ENCODE assay signal across 14 mouse cellular contexts in the genomic region with DNA sequence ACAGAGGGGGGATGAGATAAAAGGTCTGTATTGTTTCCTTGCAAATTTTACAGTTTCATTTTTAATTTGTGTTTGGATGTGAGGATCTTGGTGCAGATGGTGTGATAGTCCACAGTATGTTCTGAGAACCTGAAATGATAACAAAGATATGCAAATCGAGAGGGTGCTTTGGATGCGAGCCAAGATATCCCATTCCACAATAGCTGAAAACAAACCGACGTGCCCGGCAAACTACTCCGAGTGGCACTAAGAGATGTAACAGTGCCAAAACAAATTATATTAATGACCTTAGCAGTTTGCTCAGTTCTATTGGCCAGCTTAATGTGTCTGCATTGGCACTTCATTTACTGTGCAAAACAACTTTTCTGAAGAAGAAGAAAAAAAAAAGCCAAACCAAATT.
DNase-seq lines count a peak whose midpoint lies in the region; ATAC-seq lines count a peak whose summit lies in the region.
"Had no signal": no experiment of that assay in that cellular context is flagged by ENCODE, and none has a peak within 500 bp of the region (broad histone marks: within the 10 kb centered on the region; RNA-seq: fewer than 3 reads in every experiment).

No protein-coding gene starts in this region.

- ATAC-seq in hindbrain, embryonic 14.5 days (ENCODE audit: low FRiP score): 0 out of 2 replicates have a peak, but pooled peaks have one; percentile 64
- no peak for ATAC-seq in hindbrain, embryonic 13.5 days (ENCODE audit: low FRiP score)
- ATAC-seq in midbrain, embryonic 11.5 days (ENCODE audit: low FRiP score): no peak
- peak; percentile 87 for ATAC-seq in forebrain, embryonic 16.5 days
- ATAC-seq: liver, embryonic 12.5 days had no signal

- H3K4me3 ChIP-seq in hindbrain, embryonic 14.5 days (replicated peaks; ENCODE audit: low read length): no peak overlapping the region
- H3K4me3 ChIP-seq in hindbrain, embryonic 13.5 days: no peak overlapping the region
- no peak overlapping the region for H3K4me3 ChIP-seq in midbrain, embryonic 11.5 days (ENCODE audit: low read depth, low read length)
- no peak overlapping the region for H3K4me3 ChIP-seq in midbrain, embryonic 10.5 days
- no peak overlapping the region for H3K4me3 ChIP-seq in forebrain, embryonic 16.5 days (replicated peaks; ENCODE audit: low read length)
- H3K4me3 ChIP-seq: embryonic facial prominence, embryonic 15.5 days; gastrocnemius, adult 2 months; liver, embryonic 12.5 days had no signal

- H3K27ac ChIP-seq in hindbrain, embryonic 14.5 days: no peak overlapping the region
- no peak overlapping the region for H3K27ac ChIP-seq in hindbrain, embryonic 13.5 days
- H3K27ac ChIP-seq in midbrain, embryonic 11.5 days (ENCODE audit: low read depth, low read length): no peak overlapping the region
- no peak overlapping the region for H3K27ac ChIP-seq in midbrain, embryonic 10.5 days (replicated peaks)
- H3K27ac ChIP-seq in forebrain, embryonic 16.5 days (ENCODE audit: low read length): no peak overlapping the region
- H3K27ac ChIP-seq: embryonic facial prominence, embryonic 15.5 days; gastrocnemius, adult 2 months; kidney, postnatal 0 days; liver, embryonic 12.5 days had no signal

- H3K4me2 ChIP-seq in hindbrain, embryonic 14.5 days (replicated peaks): no peak overlapping the region
- no peak overlapping the region for H3K4me2 ChIP-seq in hindbrain, embryonic 13.5 days
- no peak overlapping the region for H3K4me2 ChIP-seq in midbrain, embryonic 11.5 days
- H3K4me2 ChIP-seq in forebrain, embryonic 16.5 days (ENCODE audit: low read length): no peak overlapping the region
- H3K4me2 ChIP-seq: embryonic facial prominence, embryonic 15.5 days; liver, embryonic 12.5 days had no signal

- no peak overlapping the region for H3K9ac ChIP-seq in hindbrain, embryonic 14.5 days
- no peak overlapping the region for H3K9ac ChIP-seq in hindbrain, embryonic 13.5 days
- H3K9ac ChIP-seq in midbrain, embryonic 11.5 days (ENCODE audit: low read length): no peak overlapping the region
- no peak overlapping the region for H3K9ac ChIP-seq in forebrain, embryonic 16.5 days (replicated peaks; ENCODE audit: low read depth, low read length)
- H3K9ac ChIP-seq: embryonic facial prominence, embryonic 15.5 days; liver, embryonic 12.5 days had no signal

- no peaks in the 10 kb centered on the region for H3K36me3 ChIP-seq in hindbrain, embryonic 14.5 days (replicated peaks; ENCODE audit: control insufficient read depth, insufficient read depth)
- H3K36me3 ChIP-seq in hindbrain, embryonic 13.5 days: no peaks in the 10 kb centered on the region
- H3K36me3 ChIP-seq in midbrain, embryonic 11.5 days (ENCODE audit: control insufficient read depth, insufficient read depth, low read length): no peaks in the 10 kb centered on the region
- no peaks in the 10 kb centered on the region for H3K36me3 ChIP-seq in midbrain, embryonic 10.5 days
- no peaks in the 10 kb centered on the region for H3K36me3 ChIP-seq in forebrain, embryonic 16.5 days (ENCODE audit: control insufficient read depth, insufficient read depth)
- H3K36me3 ChIP-seq: embryonic facial prominence, embryonic 15.5 days; liver, embryonic 12.5 days had no signal

- no peaks in the 10 kb centered on the region for H3K27me3 ChIP-seq in hindbrain, embryonic 14.5 days (ENCODE audit: control insufficient read depth, insufficient read depth, low read length)
- H3K27me3 ChIP-seq in hindbrain, embryonic 13.5 days: no peaks in the 10 kb centered on the region
- H3K27me3 ChIP-seq in midbrain, embryonic 11.5 days (ENCODE audit: control insufficient read depth, insufficient read depth, low read length): no peaks in the 10 kb centered on the region
- H3K27me3 ChIP-seq in midbrain, embryonic 10.5 days (ENCODE audit: low read depth, poor library complexity, severe bottlenecking): no peaks in the 10 kb centered on the region
- H3K27me3 ChIP-seq in forebrain, embryonic 16.5 days (replicated peaks; ENCODE audit: control insufficient read depth, insufficient read depth, low read length): no peaks in the 10 kb centered on the region
- H3K27me3 ChIP-seq: embryonic facial prominence, embryonic 15.5 days; liver, embryonic 12.5 days had no signal

- WGBS in hindbrain, embryonic 14.5 days: 15% methylated on average over 6 of the region's 6 CpGs
- WGBS in hindbrain, embryonic 13.5 days: 20% methylated on average over 6 of the region's 6 CpGs
- WGBS in midbrain, embryonic 11.5 days: 55% methylated on average over 6 of the region's 6 CpGs
- 84% methylated on average over 6 of the region's 6 CpGs for WGBS in midbrain, embryonic 10.5 days
- WGBS in forebrain, embryonic 16.5 days: 3% methylated on average over 6 of the region's 6 CpGs

- no peaks in the 10 kb centered on the region for H3K9me3 ChIP-seq in hindbrain, embryonic 14.5 days (ENCODE audit: control insufficient read depth, low read length)
- H3K9me3 ChIP-seq in hindbrain, embryonic 13.5 days: no peaks in the 10 kb centered on the region
- H3K9me3 ChIP-seq in midbrain, embryonic 11.5 days (ENCODE audit: control insufficient read depth, low read length): no peaks in the 10 kb centered on the region
- H3K9me3 ChIP-seq in midbrain, embryonic 10.5 days (replicated peaks): no peaks in the 10 kb centered on the region
- no peaks in the 10 kb centered on the region for H3K9me3 ChIP-seq in forebrain, embryonic 16.5 days (ENCODE audit: control insufficient read depth, low read length)
- H3K9me3 ChIP-seq: embryonic facial prominence, embryonic 15.5 days; liver, embryonic 12.5 days had no signal

- H3K4me1 ChIP-seq in hindbrain, embryonic 14.5 days (replicated peaks; ENCODE audit: control insufficient read depth, insufficient read depth, low read length): peaks cover 18% of the 10 kb centered on the region
- H3K4me1 ChIP-seq in hindbrain, embryonic 13.5 days (replicated peaks): peaks cover 15% of the 10 kb centered on the region
- no peaks in the 10 kb centered on the region; the same call in 1 of the 2 replicates for H3K4me1 ChIP-seq in midbrain, embryonic 11.5 days (ENCODE audit: control insufficient read depth, insufficient read depth, low read length)
- peaks cover 16% of the 10 kb centered on the region for H3K4me1 ChIP-seq in midbrain, embryonic 10.5 days
- H3K4me1 ChIP-seq in forebrain, embryonic 16.5 days (replicated peaks; ENCODE audit: control insufficient read depth, insufficient read depth, low read length): peaks cover 16% of the 10 kb centered on the region
- H3K4me1 ChIP-seq: embryonic facial prominence, embryonic 15.5 days; liver, embryonic 12.5 days had no signal

- peak; percentile 58 for DNase-seq in hindbrain, embryonic 14.5 days (ENCODE audit: low spot score)
- peak; percentile 81 for DNase-seq in midbrain, embryonic 11.5 days (ENCODE audit: low spot score, missing footprints)
- no peak for DNase-seq in midbrain, embryonic 10.5 days (ENCODE audit: low spot score)
- DNase-seq in retina, embryonic 14.5 days (ENCODE audit: low spot score): peak; percentile 54
- DNase-seq in spleen, adult 18-20 months: no peak
- DNase-seq: adrenal gland, postnatal 25 days; cerebellum, adult 8-10 months; gastrocnemius, adult 2 months; thymus, postnatal 4 days had no signal

Comparison
In these comparisons a context has a peak if more than half of its experiments do, and no peak if none do; other contexts are left out.
1. ATAC-seq: peak in hindbrain, embryonic 14.5 days (single experiment) and forebrain, embryonic 16.5 days (single experiment); none in hindbrain, embryonic 13.5 days (single experiment) and midbrain, embryonic 11.5 days (single experiment).
2. DNase-seq: peak in hindbrain, embryonic 14.5 days (single experiment), midbrain, embryonic 11.5 days (single experiment) and retina, embryonic 14.5 days (single experiment); none in midbrain, embryonic 10.5 days (single experiment) and spleen, adult 18-20 months (0 of 2).